Mouse (Mus musculus) T-cell, adult 2 months (primary cell): ENCODE data around the gene Akap6.

ENCODE experiments used
- DNase-seq: peaks from one replicate; pipeline ENCODE4 v3.0.0; 2022; ENCODE audit warnings: low spot score

Gene Akap6

DNA sequence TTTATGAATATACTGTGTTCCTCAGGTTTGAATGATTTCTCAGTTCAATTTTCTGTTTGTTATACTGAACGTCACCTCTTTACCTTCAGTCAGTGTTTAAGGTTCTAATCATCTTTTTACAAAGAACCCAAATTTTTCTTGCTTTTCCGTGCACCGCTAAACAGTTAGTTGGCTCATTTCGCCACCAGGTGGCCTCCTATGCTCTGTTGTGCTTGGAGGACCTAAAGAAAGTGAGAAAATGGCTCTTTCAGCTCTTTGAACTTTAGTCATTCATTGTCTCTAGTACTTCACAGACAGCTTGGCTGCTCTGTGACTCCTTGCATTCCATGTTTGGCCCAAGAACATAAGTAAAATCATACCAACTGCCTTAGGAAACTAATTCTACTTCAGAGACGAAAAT lies 343.6 kb downstream of the Akap6 start:
- DNase-seq = no peak

DNA sequence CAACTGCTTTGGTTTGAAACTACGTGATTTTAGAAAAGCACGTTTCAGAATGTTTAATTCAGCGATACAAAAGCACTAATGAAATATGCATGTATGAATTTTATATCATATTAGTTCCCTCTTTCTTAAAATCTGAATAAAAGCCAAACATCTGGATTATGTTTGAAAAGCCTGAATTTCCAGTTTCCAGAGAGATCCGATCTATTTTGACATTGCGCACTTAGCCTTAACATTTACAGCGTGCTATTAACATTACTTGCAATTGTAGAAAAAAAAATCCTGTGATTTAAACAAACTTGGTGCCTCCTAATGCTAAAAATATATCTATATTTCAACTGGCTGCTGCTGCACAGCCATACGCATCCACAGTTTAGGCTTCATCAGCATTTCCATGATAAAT lies 358.4 kb downstream of the Akap6 start:
- DNase-seq = no peak

DNA sequence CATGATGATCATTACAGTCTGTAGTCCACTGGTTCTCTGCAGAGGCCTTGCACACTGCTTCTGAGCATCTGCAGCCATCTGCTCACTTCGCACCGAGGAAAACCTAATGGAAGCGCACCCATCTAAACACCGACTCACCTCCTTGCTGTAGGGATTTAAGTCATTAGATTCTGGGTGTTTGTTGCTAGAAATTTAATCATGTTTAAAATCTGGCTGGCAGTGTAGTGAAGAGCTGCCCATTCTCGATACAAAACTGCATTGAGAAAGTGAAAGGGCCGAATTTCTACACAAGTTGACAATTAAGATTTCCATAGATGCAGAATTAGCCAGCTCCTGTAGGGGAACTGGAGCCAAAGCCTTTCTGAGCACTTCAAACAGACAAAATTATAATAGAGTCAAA lies 361.7 kb downstream of the Akap6 start:
- no peak for DNase-seq

DNA sequence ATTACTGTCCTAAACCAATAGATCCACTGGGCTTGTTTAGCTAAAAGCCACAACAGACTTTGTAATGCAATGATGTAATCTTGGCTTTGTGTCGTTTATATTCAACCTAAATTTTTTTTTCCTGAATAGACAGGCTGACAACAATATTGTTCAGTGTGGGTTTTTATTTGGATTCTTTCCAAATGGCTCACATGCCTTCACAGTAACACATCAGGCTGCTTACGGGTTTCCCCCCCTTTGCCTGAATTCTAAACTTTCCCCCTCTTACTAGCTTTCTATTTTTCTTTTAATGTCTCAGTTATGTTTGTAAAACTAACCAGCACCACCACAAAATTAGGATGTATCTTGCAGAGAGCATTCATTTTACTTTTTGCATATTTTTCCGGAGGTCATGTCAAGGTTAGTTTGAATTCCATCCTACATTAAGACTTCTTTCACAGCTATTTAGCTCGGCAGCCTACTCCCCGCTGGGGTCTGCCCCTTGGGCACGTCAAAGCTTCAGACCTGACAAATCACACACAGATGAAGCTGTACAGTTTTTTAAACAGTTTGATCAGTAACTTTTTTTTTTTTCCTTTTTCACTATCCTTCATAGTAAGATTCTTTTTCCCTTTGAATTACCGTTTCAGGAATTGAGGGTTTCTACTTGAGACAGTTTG lies 362.4 kb downstream of the Akap6 start:
- no peak for DNase-seq

DNA sequence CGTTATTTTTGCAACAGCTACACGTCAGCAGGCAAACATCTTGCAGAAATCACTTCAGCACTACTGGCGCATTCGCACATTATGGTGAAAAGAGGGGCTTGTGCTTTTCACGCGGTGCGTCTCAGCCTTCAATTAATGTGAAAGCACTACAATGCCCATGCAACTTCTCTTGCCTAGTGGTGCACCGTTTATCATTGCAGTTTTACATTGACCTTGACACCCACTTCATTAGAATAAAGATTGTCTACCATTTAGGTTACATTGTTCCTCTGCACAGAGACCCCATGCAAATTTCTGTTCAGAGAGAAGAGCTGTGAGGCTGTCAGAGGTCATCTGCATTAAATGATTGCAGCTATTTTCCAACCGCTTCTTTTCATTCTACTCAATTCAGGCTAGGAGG lies 363.8 kb downstream of the Akap6 start:
- DNase-seq = no peak

DNA sequence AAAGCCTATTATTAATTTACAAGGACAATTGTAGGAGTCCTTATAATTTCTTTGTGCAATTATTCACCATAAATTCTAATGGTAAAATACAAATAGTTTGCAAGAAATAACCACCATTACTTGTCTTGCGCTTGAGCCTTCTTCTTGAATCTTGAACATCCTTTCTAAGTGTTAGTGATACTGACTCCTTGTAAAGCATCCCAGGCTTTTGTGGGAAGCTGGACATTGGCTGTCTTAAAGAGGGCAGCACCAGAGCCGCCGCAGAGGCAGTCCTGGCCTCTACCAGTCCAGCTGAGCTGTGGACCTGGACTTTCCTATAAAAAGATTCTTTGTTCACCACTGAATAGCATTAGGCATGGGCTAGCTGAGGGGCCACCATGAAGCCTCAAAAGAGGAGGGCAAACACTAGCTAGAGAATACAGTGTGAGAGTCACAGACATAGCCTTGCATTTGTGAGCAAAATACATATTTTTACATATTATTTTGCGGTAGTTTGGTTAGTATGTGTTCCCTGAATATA lies 365.1 kb downstream of the Akap6 start:
- no peak for DNase-seq

DNA sequence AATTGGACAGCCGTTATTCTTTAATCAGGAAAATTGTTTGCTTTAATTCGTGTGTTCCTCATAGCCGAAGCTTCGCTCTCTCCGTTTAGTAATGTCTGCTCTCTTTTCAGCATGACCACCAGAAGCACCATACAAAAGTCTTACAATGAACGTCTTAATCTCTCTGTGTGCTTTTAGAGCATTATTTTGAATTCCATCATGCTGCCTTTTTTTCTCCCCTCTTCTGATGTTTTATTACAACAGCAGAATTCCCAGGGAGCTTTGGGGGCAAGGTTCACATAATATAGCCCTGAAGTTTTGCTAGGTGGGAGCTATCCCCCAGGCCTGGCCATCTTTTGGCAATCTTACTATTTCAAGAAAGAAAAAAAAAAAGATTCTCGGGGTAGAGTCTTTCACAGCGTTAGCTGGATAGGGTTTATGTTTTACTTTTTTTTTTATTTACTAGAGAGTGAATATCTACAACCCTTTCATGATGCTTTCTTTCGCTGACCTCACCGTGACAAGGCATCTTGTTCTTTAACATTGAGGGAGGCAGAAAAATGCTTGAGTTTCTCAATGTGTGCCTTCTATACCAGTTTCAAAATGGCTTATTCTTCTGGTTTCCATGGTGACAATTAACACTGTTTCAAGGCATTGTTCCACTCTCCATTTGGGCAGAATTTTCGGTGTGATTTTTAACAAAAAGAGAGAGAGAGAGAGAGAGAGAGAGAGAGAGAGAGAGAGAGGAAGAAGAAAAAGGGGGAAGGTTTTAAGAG lies 366.0 kb downstream of the Akap6 start:
- DNase-seq = no peak

DNA sequence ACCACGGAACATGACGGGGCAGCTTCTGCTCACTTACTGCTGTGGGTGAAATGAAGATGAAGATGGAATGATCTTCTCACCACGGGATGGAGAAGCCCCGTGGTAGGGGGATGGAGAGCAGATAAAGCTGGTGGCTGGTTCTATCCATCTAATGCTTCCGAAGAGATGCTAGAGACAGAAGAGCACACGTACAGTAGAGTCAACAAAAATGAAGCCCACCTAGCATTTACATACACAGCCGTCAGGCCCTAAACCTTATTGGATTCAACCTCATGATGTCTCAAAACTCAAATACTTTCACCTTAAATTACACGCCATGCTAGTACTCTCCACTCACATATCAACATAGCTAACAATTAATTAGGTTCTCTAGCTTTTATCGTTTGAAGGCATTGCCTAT lies 367.1 kb downstream of the Akap6 start:
- no peak for DNase-seq

DNA sequence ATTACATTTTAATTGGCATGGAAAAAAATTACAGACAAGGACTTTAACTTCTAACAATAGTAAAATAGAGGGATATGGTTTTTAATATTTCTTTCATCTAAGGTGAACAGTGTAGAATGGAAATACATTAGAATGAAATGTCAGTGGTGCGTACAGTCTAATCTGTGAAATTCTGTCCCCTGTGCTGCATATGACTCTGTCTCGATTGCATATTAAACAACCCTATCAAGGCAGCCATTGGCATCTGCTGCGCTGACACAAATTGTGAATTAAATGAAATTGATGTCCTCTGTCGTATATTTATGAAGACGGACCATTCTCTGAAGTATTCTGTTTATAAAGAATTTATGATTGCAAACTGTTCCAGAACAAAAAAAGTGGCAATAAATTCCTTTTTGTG lies 371.7 kb downstream of the Akap6 start:
- DNase-seq = no peak

DNA sequence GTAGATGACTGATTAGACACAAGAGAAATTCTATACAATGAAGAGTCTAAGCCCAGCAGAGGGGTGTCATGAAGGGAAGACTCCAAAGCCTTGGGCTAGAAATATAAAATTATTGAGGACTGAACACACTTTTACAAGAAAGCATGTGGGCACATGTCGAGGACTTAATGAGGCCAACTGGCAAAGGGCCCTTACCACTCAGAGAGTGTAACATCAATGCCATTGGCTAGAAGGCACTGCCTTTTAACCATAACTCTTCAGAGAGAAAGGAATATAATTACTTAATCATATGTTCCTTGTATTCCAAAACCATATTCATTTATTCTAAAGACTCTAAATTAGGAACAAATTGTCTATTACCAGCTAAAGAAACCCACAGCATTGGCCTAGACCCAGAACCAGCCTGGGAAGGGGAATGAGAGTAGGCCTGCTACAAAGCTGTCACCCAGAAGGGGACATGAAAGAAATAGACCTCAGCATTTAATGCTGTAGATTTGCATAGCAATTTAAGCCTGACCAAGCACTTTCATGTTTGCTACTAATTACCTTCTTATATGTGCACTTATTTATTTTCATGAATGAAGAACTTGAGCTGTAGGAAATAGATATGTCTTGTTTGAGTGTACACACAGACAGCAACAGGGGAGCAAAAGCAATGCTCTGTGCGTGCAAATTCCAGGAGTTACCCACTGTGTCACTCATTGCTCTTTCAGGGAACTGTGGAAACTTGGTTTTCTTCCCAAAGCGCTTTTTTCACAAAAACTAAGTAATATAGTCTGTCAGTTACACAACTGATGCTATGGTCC lies 377.6 kb downstream of the Akap6 start:
- DNase-seq = no peak

DNA sequence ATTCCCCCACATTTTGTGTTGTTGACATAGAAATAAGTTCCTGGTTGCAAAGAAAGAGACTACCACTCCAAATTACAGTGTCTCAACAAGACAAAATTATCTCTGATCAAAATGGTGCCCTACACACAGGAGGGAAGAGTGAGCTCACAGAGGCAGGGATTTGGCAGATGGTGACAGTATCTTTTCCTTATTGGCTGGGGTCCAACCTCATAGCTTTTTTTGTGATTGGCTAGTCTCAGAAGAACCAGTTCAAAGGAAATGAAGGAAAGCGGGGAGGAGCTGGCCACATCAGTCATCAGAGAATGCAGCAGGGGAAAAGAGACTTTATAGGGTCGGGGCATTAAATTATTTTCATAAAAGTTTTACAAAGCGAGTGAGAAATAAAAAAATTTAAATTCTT lies 386.6 kb downstream of the Akap6 start:
- DNase-seq = no peak

DNA sequence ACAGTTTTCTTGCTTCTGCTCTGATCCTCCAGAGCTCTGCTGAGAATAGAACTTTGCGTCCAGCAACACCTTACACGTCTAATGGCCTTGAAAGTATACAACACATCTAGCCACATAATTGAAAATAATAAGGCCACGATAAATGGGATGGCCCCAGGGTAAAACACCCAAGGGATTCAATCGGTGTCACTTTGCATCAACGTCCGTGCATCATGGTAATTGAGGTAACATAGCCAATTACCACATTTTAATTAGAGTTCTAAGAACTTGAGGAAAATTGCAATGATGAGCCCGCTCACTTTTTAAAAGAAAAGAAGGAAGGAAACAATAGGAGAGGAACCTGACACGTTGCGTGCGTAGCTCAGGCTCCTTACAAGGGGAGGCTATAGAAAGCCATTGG lies 413.1 kb downstream of the Akap6 start:
- DNase-seq = no peak

DNA sequence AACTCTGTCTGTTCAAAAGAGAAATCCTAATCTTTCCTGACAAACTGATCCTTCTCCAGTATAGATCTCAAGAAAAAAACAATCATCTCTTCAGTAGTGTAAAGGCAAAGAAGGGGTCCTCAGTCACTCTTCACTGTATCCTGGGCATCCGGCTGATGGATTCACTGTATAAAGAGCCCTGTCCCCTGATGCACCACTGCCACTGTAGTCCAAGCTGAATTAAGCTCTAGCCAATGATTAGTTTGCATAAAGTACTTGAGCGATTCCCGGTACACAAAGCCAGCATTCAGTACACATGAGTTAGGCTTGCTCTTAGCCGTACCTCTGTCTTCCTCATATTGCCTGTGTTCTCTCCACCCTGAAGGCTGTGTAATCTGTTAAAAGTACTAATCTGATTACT lies 420.2 kb downstream of the Akap6 start:
- no peak for DNase-seq

DNA sequence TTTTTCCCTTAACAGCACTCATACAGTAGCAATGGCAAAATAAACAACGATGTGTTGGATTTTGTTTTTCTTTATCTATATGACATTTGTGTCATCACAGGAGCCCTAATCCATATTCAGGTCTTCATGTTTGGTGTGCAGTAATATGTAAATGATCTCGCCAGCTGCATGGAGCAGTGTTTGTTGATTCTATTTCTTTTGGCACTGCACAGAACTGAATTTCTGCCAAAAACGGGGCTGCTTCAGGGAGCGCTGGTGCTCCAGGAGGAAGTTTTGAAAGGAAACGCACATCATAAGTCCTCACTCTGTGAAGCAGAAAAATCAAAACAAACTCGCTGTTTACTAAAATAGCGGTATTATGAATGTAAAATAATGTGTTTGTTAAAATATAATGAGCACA lies 424.9 kb downstream of the Akap6 start:
- no peak for DNase-seq

DNA sequence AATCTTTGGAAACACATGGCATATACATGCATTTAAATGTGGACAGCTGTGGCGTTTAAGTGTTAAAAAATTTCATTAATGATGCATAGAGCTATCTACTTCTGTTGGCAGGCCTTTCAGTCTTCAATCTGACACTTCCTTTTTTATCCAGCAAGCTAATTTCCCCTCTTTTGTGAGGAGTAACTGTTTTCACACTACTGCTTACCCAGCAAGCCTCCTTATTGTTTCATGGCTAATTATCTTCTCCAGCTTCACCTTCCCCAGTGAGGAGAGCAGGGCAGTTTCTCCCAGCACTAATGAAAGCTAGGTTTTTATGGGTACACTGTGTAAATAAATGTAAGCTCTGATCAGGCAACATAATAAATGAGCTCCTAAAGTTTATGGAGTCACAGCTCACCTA lies 425.5 kb downstream of the Akap6 start:
- DNase-seq = no peak

DNA sequence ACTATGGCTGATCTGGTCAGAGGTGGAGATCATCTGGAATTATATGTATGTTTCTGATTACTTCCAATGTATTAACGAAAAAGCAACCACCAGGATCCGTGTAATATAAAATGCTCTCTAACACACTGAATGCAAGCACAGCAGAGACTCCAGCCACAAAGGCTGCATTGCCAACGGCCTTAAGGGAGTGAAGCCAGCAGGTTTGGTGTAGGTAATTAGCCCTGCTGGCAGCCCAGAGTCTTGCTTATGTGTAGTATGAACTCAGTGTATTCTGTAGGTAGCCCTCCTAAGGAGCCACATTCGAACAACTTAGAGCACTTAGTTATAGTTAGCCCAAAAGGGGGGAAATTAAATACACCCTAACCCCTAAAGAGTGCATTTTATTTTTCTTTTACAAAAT lies 426.1 kb downstream of the Akap6 start:
- no peak for DNase-seq

DNA sequence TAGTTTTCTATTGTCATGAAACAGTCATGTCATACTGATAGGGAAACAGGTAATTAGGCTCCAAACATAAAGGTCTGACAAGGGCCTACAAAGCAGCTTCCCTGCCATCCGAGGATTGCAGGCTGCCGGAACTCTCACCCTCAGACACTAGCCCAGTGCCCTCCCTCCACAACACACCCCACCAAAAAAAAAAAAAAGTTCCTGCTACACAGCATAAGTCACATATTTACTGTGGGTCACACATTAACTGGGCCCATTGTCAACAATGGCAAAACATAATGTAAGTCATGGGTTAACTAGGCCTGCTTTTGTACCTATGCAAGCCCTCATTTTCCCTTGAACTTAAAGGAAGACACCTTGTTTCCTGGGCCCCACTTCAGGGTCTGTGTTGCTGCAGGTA lies 435.0 kb downstream of the Akap6 start:
- no peak for DNase-seq

DNA sequence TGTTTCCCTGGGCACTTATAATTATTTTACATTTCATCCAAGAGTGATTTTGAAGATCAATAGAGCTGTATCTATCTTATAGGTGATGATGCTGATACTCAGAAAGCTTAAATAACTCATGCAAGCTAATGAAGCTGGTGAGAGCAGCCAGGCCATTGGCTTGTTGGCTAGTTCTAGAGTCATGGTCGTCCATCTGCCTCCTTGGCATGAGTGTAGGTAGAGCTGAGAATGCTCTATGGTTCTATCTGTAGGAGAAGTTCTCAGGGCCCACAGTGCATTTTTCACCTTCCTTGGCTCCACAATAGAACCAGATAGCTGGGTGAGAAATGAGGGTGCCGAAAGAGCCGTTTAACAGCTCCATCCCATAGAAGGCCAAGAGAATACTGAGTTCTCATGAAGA lies 438.1 kb downstream of the Akap6 start:
- DNase-seq = no peak

DNA sequence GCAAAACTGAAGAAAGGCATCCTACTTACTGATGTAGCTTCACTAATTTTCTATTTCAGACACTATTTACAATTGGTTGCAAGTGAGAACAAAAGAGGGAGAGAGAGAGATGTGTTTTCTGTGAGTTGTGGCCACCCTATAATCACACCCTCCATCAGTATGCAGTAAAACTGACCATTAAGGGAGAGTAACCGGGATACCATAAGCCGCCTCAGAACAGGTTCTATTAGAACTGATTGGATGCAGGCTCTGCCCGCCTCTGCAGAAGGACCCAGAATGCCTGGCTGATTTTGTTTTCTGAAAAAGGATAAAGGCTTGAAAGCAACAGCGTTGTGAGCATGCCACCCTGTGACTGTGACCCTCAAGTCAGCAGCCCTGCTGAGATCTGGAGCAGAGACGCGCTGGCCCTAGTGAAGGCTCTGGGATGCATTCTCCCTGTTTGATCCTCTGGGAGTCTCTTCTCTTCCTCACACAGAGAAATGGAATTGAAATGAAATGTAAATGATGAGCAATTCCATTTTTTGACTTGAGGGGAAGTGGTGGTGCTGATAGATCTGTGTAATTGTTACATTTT lies 445.0 kb downstream of the Akap6 start:
- DNase-seq = no peak

DNA sequence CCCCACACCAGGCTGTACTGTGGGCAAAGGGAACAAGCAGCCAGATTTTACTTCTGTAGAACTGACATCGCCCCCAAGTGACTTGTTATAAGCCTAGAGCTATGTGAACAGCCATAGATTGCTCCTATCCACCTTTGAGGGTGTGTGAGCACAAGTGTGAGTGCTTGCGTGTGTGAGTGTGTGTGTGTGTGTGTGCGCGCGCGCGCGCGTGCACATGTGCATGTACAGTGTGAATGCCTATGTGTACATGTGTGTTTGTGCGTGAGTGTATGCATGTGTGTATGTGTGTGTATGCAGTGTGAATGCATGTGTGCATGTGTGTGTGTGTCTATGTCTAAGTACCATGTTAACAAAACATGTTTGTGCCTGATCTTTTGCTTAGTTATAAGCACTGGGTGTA lies 445.6 kb downstream of the Akap6 start:
- no peak for DNase-seq

DNA sequence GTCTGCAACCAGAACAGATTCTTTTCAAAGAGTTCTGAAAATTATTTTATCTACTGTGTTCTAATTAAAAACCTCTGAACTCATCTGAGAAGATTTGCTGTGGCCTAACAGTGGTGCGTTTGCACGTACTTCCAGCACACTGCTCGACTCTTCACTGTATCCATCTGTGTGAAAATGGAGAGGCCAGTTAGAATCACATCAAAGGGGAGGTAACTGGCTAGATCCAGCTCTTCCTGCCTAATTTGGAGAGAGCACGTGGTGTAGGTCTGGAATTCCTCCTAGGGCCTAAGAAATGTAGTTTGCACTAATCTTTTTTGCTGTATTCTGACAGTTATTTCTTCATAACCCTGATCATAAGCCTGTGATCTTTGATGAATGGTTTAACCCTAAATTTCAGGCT lies 446.3 kb downstream of the Akap6 start:
- no peak for DNase-seq

DNA sequence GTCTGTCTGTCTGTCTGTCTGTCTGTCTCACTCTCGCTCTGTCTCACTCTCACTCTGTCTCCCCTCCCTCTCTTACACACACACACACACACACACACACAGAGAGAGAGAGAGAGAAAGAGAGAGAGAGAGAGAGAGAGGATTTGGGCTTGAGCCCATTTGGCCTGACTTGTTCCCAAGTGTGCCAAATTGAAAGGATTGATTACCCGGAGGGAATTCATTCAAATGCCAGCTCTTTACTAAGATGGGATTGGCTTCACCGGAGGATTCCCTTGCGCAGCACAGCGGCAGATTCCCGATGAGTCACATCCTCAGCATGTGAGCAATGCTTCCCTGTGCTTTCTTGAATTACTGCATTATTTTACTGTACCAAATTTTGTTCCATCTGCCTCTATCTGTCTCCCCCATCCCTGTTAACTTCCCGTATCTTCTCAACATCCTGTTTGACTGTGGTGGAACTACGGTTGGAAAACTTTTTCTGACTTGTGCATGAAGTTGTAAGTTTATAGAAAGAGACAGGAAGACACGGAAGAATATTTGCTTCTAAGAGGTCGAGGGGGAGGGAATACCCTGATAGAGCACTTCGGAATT lies 447.4 kb downstream of the Akap6 start:
- DNase-seq = no peak
